Mouse (Mus musculus): ENCODE results near the gene Atad5. TPM values are rescaled to one million over a fixed set of nuclear protein-coding genes. Genes with fewer than 3 reads are reported as not detected.
A peak's percentile ranks its signal among the peaks of the same experiment; 100 is the strongest.
"Not testable (repeated sequence)": the region's sequence is repeated elsewhere in the genome, so short reads cannot be mapped to it uniquely, and the experiment has no call there.

The Atad5 gene
- polyA plus RNA-seq, 1 experiment from 2014 or later = 9.2 TPM

- Histone ChIP-seq H3K36me3 (peaks cover 4% of the 10 kb centered on the region), H3K27me3 (no peaks in the 10 kb centered on the region), H3K27ac (replicated peaks) (peak within 1 kb of the TSS; percentile 86), H3K9me3 (no peaks in the 10 kb centered on the region), H3K9ac (replicated peaks) (peak within 1 kb of the TSS; percentile 82), H3K4me2 (replicated peaks) (peak within 1 kb of the TSS; percentile 74), H3K4me3 (peak within 1 kb of the TSS; percentile 72), H3K4me1 (peaks cover 23% of the 10 kb centered on the region)
- peak; percentile 95 for ATAC-seq (replicated peaks)
- under 1% methylated on average over 40 of the region's 40 CpGs for WGBS
Measured at GRCm38 (mm10) chr11:80141825-80142521, 52.8 kb downstream of the Atad5 start, which contains the start of gene Tefm. Gene Tefm (minus strand): TSS chr11:80142175.

DNA sequence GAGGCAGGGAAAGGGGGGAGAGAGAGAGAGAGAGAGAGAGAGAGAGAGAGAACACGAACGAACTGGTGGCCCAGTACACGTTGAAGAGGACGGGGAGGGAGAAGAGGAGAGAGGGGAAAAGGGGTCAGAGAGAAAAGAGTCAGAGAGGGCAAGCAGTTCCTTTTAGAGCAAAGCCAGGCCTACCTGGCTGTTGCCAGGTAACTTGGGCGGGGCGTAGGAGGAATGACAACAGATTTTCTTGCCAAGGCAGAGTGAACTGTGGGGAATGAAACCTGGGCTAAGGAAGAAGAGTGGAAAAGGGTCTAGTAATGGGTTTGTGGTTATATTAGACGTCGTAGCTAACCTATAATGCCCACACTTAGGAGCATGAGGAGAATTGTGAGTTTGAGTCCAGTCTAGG lies 53.7 kb downstream of the Atad5 start:
- Histone ChIP-seq H3K4me3 (peak overlapping the region; percentile 72), H3K27me3 (no peaks in the 10 kb centered on the region)

GRCm38 (mm10) chr11:80145787-80146275 lies 56.6 kb downstream of the Atad5 start:
- ATAC-seq (replicated peaks) = no peak
- Histone ChIP-seq H3K4me2 (replicated peaks) (no peak overlapping the region), H3K27ac (replicated peaks) (no peak overlapping the region), H3K9ac (replicated peaks) (no peak overlapping the region), H3K9me3 (no peaks in the 10 kb centered on the region), H3K27me3 (no peaks in the 10 kb centered on the region), H3K36me3 (no peaks in the 10 kb centered on the region), H3K4me1 (peaks cover 16% of the 10 kb centered on the region), H3K4me3 (no peak overlapping the region)
- WGBS = 73% methylated on average over 10 of the region's 10 CpGs

More for the DNA sequence above, 53.7 kb downstream of the Atad5 start:
- no peak for ATAC-seq (replicated peaks)
- H3K9ac ChIP-seq (replicated peaks) = peak overlapping the region; percentile 82; the same call in 1 of the 2 replicates
- H3K4me1 ChIP-seq = peaks cover 23% of the 10 kb centered on the region
- H3K27ac ChIP-seq (replicated peaks) = no peak overlapping the region
- H3K4me2 ChIP-seq (replicated peaks) = peak overlapping the region; percentile 74
- no peaks in the 10 kb centered on the region for H3K36me3 ChIP-seq
- WGBS = 50% methylated on average over 8 of the region's 8 CpGs
- H3K9me3 ChIP-seq = no peaks in the 10 kb centered on the region

GRCm38 (mm10) chr11:80147748-80148147 lies 58.5 kb downstream of the Atad5 start:
- Histone ChIP-seq H3K27me3 (peaks cover 5% of the 10 kb centered on the region; the same call in 1 of the 2 replicates), H3K27ac (replicated peaks) (no peak overlapping the region), H3K9me3 (no peaks in the 10 kb centered on the region), H3K9ac (replicated peaks) (no peak overlapping the region), H3K4me2 (replicated peaks) (no peak overlapping the region), H3K4me1 (peaks cover 4% of the 10 kb centered on the region), H3K36me3 (no peaks in the 10 kb centered on the region), H3K4me3 (no peak overlapping the region)
- 74% methylated on average over 6 of the region's 6 CpGs for WGBS
- no peak for ATAC-seq (replicated peaks)

GRCm38 (mm10) chr11:80148313-80148712 lies 59.1 kb downstream of the Atad5 start:
- no peak overlapping the region for H3K4me2 ChIP-seq (replicated peaks)
- WGBS = 87% methylated on average over 1 of the region's 1 CpGs
- ATAC-seq (replicated peaks) = no peak
- peaks cover 8% of the 10 kb centered on the region for H3K27me3 ChIP-seq
- no peaks in the 10 kb centered on the region for H3K9me3 ChIP-seq
- H3K4me1 ChIP-seq = no peaks in the 10 kb centered on the region
- no peaks in the 10 kb centered on the region for H3K36me3 ChIP-seq
- H3K4me3 ChIP-seq = no peak overlapping the region
- no peak overlapping the region for H3K27ac ChIP-seq (replicated peaks)
- no peak overlapping the region for H3K9ac ChIP-seq (replicated peaks)

DNA sequence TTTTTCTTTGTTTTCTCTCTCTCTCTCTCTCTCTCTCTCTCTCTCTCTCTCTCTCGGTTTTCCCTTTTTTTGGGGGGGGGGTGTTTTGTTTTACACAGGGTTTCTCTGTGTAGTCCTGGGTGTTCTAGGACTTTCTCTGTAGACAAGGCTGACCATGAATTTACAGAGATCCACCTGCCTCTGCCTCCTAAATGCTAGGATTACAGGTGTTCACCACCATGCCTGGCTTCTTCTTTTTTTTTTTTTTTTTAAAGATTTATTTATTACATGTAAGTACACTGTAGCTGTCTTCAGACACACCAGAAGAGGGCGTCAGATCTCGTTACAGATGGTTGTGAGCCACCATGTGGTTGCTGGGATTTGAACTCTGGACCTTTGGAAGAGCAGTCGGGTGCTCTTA lies 59.8 kb downstream of the Atad5 start:
- not testable (repeated sequence) for H3K27ac ChIP-seq (replicated peaks); H3K4me3 ChIP-seq; H3K36me3 ChIP-seq; H3K4me1 ChIP-seq; H3K9me3 ChIP-seq; H3K9ac ChIP-seq (replicated peaks); H3K4me2 ChIP-seq (replicated peaks); ATAC-seq (replicated peaks)
- peaks cover 14% of the 10 kb centered on the region for H3K27me3 ChIP-seq
- WGBS = 88% methylated on average over 2 of the region's 4 CpGs

GRCm38 (mm10) chr11:80149412-80150023 lies 60.3 kb downstream of the Atad5 start:
- H3K27me3 ChIP-seq = peaks cover 19% of the 10 kb centered on the region
- H3K4me3 ChIP-seq = no peak overlapping the region
- WGBS = 92% methylated on average over 8 of the region's 8 CpGs
- no peak overlapping the region for H3K27ac ChIP-seq (replicated peaks)
- peaks cover 9% of the 10 kb centered on the region for H3K4me1 ChIP-seq
- no peak for ATAC-seq (replicated peaks)
- H3K36me3 ChIP-seq = no peaks in the 10 kb centered on the region
- no peak overlapping the region for H3K4me2 ChIP-seq (replicated peaks)
- no peak overlapping the region for H3K9ac ChIP-seq (replicated peaks)
- H3K9me3 ChIP-seq = no peaks in the 10 kb centered on the region

DNA sequence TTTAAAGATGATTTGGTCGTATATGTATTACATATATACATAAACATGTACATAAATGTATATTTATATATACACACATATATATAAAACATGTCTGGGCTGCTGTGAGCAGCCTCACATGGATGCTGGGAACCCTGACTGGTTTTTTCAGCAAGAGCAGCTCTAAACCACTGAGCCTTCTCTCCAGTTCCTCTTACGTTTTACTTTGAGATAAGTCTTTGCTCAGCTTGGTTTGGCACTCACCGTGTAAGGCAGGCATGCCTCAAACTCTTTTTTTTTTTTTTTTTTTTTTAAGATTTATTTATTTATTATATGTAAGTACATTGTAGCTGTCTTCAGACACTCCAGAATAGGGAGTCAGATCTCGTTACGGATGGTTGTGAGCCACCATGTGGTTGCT lies 61.4 kb downstream of the Atad5 start:
- Histone ChIP-seq H3K4me1 (peaks cover 9% of the 10 kb centered on the region), H3K4me2 (replicated peaks) (no peak overlapping the region), H3K36me3 (no peaks in the 10 kb centered on the region), H3K9ac (replicated peaks) (no peak overlapping the region), H3K9me3 (no peaks in the 10 kb centered on the region), H3K27me3 (peaks cover 28% of the 10 kb centered on the region), H3K4me3 (no peak overlapping the region), H3K27ac (replicated peaks) (no peak overlapping the region)
- WGBS = 82% methylated on average over 5 of the region's 5 CpGs
- ATAC-seq (replicated peaks) = no peak

DNA sequence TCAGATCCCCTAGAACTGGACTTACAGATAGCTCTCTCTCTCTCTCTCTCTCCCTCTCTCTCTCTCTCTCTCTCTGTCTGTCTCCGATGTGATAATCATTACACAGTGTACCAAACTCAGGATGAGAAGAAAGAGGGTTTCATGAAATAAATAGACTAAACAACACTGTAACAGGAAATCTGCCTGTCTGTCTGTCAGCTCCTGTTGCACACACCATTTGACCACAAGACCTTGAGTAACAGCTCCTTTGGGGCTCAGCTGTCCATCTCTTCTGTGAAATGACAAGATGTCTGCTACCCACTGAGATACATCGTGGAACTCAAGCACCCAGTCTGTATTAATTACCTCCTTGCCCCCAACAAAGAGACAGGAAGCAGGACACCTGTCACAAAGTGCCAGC lies 62.3 kb downstream of the Atad5 start:
- Histone ChIP-seq H3K4me2 (replicated peaks) (no peak overlapping the region), H3K27me3 (peaks cover 36% of the 10 kb centered on the region), H3K4me3 (no peak overlapping the region), H3K4me1 (peaks cover 9% of the 10 kb centered on the region), H3K36me3 (no peaks in the 10 kb centered on the region), H3K9ac (replicated peaks) (no peak overlapping the region), H3K9me3 (no peaks in the 10 kb centered on the region), H3K27ac (replicated peaks) (no peak overlapping the region)
- WGBS = 71% methylated on average over 2 of the region's 2 CpGs
- ATAC-seq (replicated peaks) = no peak

GRCm38 (mm10) chr11:80152376-80152775 lies 63.2 kb downstream of the Atad5 start:
- ATAC-seq (replicated peaks) = no peak
- Histone ChIP-seq H3K4me3 (no peak overlapping the region), H3K4me1 (peaks cover 9% of the 10 kb centered on the region), H3K36me3 (no peaks in the 10 kb centered on the region), H3K9ac (replicated peaks) (no peak overlapping the region), H3K27me3 (peaks cover 36% of the 10 kb centered on the region), H3K4me2 (replicated peaks) (no peak overlapping the region), H3K9me3 (no peaks in the 10 kb centered on the region), H3K27ac (replicated peaks) (no peak overlapping the region)
- 80% methylated on average over 8 of the region's 8 CpGs for WGBS

- Histone ChIP-seq H3K9ac (replicated peaks) (peak within 1 kb of the TSS; percentile 38), H3K4me2 (replicated peaks) (peak within 1 kb of the TSS; percentile 64), H3K4me1 (peaks cover 9% of the 10 kb centered on the region), H3K27ac (replicated peaks) (no peak within 1 kb of the TSS), H3K4me3 (peak within 1 kb of the TSS; percentile 45), H3K27me3 (peaks cover 36% of the 10 kb centered on the region), H3K36me3 (no peaks in the 10 kb centered on the region), H3K9me3 (no peaks in the 10 kb centered on the region)
- peak; percentile 57; the same call in 1 of the 2 replicates for ATAC-seq (replicated peaks)
- under 1% methylated on average over 46 of the region's 47 CpGs for WGBS
Measured at GRCm38 (mm10) chr11:80153857-80154495, 64.8 kb downstream of the Atad5 start, which contains the start of gene Adap2. Gene Adap2 (plus strand): TSS chr11:80154105.

- WGBS = 29% methylated on average over 25 of the region's 25 CpGs
- no peaks in the 10 kb centered on the region for H3K36me3 ChIP-seq
- peaks cover 36% of the 10 kb centered on the region for H3K27me3 ChIP-seq
- peak overlapping the region; percentile 64 for H3K4me2 ChIP-seq (replicated peaks)
- H3K9me3 ChIP-seq = no peaks in the 10 kb centered on the region
- H3K4me1 ChIP-seq = peaks cover 9% of the 10 kb centered on the region
- H3K9ac ChIP-seq (replicated peaks) = peak overlapping the region; percentile 38
- peak overlapping the region; percentile 45 for H3K4me3 ChIP-seq
- no peak for ATAC-seq (replicated peaks)
- H3K27ac ChIP-seq (replicated peaks) = no peak overlapping the region
Measured at GRCm38 (mm10) chr11:80154501-80154900, 65.3 kb downstream of the Atad5 start.

Measured in forebrain, embryonic 15.5 days (tissue).